Mouse (Mus musculus) lung, postnatal 0 days (tissue): ENCODE data around the gene Haghl. TPM values are rescaled to one million over a fixed set of nuclear protein-coding genes. Genes with fewer than 3 reads are reported as not detected.
"Not testable (repeated sequence)": the region's sequence is repeated elsewhere in the genome, so short reads cannot be mapped to it uniquely, and the experiment has no call there.

Source experiments
- ATAC-seq: fragments of 200-750 bp; cut with Nextera tagmentation; 2 replicates; pipeline ENCODE4 v1.8.0; 2017; ENCODE audit warnings: moderate library complexity
- DNase-seq: peaks from one replicate; pipeline ENCODE4 v3.0.0-alpha.2; 2016; ENCODE audit warnings: low spot score
- H3K27ac ChIP-seq: fragments of 300-500 bp; sonication (generic); 2 replicates; pipeline ENCODE4 v1.5.1; 2014; ENCODE audit warnings: antibody characterized with exemption, mild to moderate bottlenecking, low read length, mixed read lengths
- H3K27me3 ChIP-seq: fragments of 300-500 bp; sonication (generic); replicated peaks from 2 replicates; pipeline ENCODE4 v1.6.1; 2014; ENCODE audit warnings: low read length, mixed read lengths; ENCODE audit not compliant: insufficient read depth
- H3K36me3 ChIP-seq: fragments of 300-500 bp; sonication (generic); 2 replicates; pipeline ENCODE4 v1.6.1; 2014; ENCODE audit warnings: low read length, mixed read lengths; ENCODE audit not compliant: insufficient read depth
- H3K4me1 ChIP-seq: fragments of 300-500 bp; sonication (generic); 2 replicates; pipeline ENCODE4 v1.6.1; 2014; ENCODE audit warnings: antibody characterized with exemption, low read depth, low read length, mixed read lengths; ENCODE audit not compliant: insufficient read depth
- H3K4me2 ChIP-seq: fragments of 300-500 bp; sonication (generic); replicated peaks from 2 replicates; pipeline ENCODE4 v1.6.1; 2014; ENCODE audit warnings: low read depth, mild to moderate bottlenecking, low read length, moderate library complexity, mixed read lengths
- H3K4me3 ChIP-seq: fragments of 300-500 bp; sonication (generic); 2 replicates; pipeline ENCODE4 v1.5.1; 2014; ENCODE audit warnings: low read depth, low read length
- H3K9ac ChIP-seq: fragments of 300-500 bp; sonication (generic); replicated peaks from 2 replicates; pipeline ENCODE4 v1.6.1; 2014; ENCODE audit warnings: low read depth, mild to moderate bottlenecking
- H3K9me3 ChIP-seq: fragments of 300-500 bp; sonication (generic); 2 replicates; pipeline ENCODE4 v1.6.1; 2016; ENCODE audit warnings: low read length, mixed read lengths
- CTCF ChIP-seq: IDR thresholded peaks from 2 replicates; pipeline ENCODE4 v1.5.1; 2016; ENCODE audit warnings: antibody characterized with exemption, mild to moderate bottlenecking
- EP300 ChIP-seq: IDR thresholded peaks from 2 replicates; pipeline ENCODE4 v1.6.1; 2016; ENCODE audit warnings: antibody characterized with exemption, mild to moderate bottlenecking, control low read depth
- WGBS: fragments of 180-500 bp; shearing (Covaris S2); extraction: QIAGEN DNeasy Blood & Tissue Kit; methylation state at CpG from one replicate; pipeline ENCODE4 v1.1.7; 2014; 5-methylcytosine and 5-hydroxymethylcytosine counted together
- polyA plus RNA-seq: library from polyadenylated mRNA; unstranded; fragments of >200 nt; fragmentation: Nextera tagmentation; extraction: Ambion mirVana; gene quantifications from 2 replicates; pipeline ENCODE4 v1.2.1, GENCODE M21; 2015

Gene Haghl
- polyA plus RNA-seq, 1 experiment from 2014 or later: 42.7 TPM

DNA sequence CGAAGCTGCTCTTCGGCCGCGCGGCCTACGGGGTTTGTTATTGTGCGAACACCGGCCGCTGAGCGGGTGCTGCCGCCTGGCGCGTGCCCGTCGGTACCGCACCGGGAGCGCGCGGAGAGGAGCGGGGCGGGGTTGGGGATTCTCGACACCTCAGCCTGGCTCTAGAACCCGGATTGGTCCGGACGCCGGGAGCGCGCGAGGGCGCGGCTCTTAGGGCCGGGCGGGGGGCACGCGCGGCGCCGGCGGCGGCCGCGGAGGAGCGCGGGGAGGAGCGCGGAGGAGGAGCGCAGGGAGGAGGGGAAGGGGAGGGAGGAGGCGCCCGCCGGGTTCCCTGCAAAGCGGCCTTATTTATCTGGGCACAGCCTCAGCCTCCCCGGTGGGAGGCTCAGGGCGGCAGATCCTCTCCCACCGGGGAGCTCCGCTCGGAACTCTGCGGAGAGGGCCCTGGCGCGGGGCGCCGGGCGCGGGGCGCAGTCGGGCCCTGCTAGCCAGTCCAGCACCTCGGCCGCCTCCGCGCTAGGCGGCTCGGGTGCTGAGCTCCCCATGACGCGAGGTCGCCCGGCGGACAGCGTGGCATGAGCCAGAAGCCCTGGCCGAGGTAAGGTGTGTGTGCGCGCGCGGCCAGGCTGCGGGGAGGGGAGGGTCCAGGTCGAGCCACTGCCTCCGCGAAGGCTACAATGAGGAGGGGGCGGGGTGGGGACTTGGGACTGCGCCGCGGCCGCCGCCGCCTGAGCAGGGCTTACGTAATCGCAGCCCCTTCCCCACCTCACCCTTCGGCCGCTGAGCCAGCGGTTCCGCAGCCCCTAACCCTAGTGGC is 23.5 kb upstream of the Haghl start, which contains the start of gene Fbxl16:
Fbxl16 (plus strand) TSS at position 297 of the 817 bp plus-strand sequence.
- peak; percentile 80 for ATAC-seq
- Histone ChIP-seq H3K4me2 (peak within 1 kb of the TSS; percentile 79), H3K27me3 (peaks cover 24% of the 10 kb centered on the region), H3K4me1 (0 out of 2 replicates have a peak, but pooled peaks cover 6% of the 10 kb centered on the region), H3K9me3 (no peaks in the 10 kb centered on the region), H3K36me3 (no peaks in the 10 kb centered on the region), H3K9ac (no peak within 1 kb of the TSS), H3K27ac (no peak within 1 kb of the TSS), H3K4me3 (peak within 1 kb of the TSS; percentile 51)
- 1% methylated on average over 64 of the region's 100 CpGs for WGBS
- DNase-seq: peak; percentile 68
- TF ChIP-seq CTCF: peak; percentile 44
- no peak for TF ChIP-seq EP300

DNA sequence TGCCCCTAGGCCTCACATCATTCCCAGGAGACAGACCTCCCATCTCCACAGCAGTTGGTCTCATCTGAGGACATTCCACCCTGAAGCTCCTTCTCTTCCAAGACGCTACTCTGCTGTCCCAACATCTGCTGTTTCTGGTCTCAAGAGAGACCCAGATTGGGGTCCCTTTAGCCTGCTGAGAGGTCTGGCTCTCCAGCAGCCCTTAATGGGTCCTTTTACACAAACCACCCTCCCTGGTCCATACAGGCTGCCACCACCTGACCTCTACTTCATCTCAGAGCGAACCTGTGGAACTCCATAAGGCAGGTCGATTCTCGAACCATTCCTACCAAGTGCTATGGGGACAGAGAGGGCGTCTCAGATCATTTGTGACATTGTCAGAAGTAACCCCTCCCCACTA is 22.6 kb upstream of the Haghl start:
- H3K9ac ChIP-seq: no peak overlapping the region
- H3K36me3 ChIP-seq: no peaks in the 10 kb centered on the region
- 0 out of 2 replicates have a peak, but pooled peaks cover 3% of the 10 kb centered on the region for H3K4me1 ChIP-seq
- WGBS: 42% methylated on average over 5 of the region's 5 CpGs
- no peak overlapping the region for H3K4me2 ChIP-seq
- H3K27me3 ChIP-seq: peaks cover 24% of the 10 kb centered on the region
- H3K4me3 ChIP-seq: no peak overlapping the region
- no peak for DNase-seq
- no peak overlapping the region for H3K27ac ChIP-seq
- H3K9me3 ChIP-seq: no peaks in the 10 kb centered on the region
- TF ChIP-seq CTCF: no peak
- TF ChIP-seq EP300: no peak
- ATAC-seq: no peak

DNA sequence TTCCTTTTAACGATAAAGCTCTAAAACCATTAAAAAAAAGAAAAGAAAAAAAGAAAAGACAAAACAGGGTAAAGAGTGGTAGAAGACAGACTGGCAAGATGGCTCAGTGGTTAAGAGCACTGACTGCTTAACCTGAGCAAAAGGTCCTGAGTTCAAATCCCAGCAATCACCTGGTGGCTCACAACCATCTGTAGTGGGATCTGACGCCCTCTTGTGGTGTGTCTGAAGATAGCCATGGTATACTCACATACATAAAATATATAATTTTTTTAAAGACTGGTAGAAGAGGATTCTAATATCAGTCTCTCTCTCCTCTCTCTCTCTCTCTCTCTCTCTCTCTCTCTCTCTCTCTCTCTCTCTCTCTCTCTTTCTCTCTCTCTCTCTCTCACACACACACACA is 22.0 kb upstream of the Haghl start:
- H3K4me1 ChIP-seq, ATAC-seq, H3K27ac ChIP-seq, H3K9me3 ChIP-seq, H3K4me2 ChIP-seq, H3K36me3 ChIP-seq, H3K9ac ChIP-seq, DNase-seq, H3K4me3 ChIP-seq: not testable (repeated sequence)
- 33% methylated on average over 2 of the region's 2 CpGs for WGBS
- peaks cover 24% of the 10 kb centered on the region for H3K27me3 ChIP-seq

DNA sequence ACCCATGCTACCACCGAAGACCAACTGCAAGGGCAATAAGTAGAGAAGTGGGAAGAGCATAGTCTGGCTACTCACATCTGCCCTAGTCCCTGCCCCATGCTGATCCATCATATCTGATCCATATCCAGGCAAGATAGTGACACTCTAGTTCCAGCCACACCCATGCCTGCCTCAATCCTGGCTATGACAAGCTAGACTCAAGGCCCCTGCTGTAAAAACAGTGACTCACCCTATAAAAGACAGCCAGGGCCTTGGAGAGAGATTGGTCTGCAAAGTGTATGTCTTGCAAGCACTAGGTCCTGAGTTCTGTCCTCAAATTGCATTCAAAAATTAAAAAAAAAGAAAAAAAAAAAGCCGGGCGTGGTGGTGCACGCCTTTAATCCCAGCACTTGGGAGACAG is 21.0 kb upstream of the Haghl start:
- H3K4me3 ChIP-seq: no peak overlapping the region
- no peak overlapping the region for H3K4me2 ChIP-seq
- no peak overlapping the region for H3K27ac ChIP-seq
- peaks cover 24% of the 10 kb centered on the region for H3K27me3 ChIP-seq
- H3K4me1 ChIP-seq: 0 out of 2 replicates have a peak, but pooled peaks cover 3% of the 10 kb centered on the region
- no peak for TF ChIP-seq CTCF
- TF ChIP-seq EP300: no peak
- 76% methylated on average over 4 of the region's 4 CpGs for WGBS
- H3K9ac ChIP-seq: no peak overlapping the region
- H3K9me3 ChIP-seq: no peaks in the 10 kb centered on the region
- ATAC-seq (no peak), DNase-seq (no peak)
- no peaks in the 10 kb centered on the region for H3K36me3 ChIP-seq

DNA sequence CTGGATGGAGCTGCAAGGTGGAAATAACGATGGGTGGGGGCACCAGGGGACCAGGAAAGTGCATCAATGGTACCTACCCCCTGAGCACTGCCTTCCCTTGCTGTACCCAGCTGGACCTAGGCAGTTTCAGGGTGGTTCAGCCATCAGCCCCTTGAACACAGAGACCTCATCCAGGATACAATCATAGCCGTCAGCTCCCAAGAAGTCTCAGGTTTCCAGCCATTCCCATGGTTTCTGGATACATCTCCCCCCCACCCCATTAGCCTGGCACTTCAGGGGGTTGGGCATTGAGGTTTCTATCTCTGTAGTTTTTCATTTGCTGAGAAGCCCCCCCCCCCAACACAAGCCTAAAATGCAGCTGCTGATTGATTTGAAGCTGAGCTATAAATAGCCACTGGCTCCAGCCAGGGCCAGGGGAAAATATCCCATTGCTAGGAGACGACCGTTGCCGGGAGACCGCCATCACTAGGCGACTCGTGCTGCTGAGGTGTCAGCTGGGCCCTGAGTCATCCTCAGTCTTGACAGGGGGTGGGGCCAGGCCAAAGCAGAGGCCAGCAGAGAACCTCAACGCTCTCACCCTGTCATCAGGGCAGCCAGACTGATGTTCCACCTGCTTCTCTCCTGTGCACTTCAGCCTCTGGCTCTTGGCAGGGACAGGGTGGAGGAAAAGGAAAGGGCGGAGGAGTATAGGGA is 17.5 kb upstream of the Haghl start:
- no peak overlapping the region for H3K4me2 ChIP-seq
- no peaks in the 10 kb centered on the region for H3K36me3 ChIP-seq
- DNase-seq (no peak), ATAC-seq (no peak; the same call in 1 of the 2 replicates)
- WGBS: 7% methylated on average over 10 of the region's 10 CpGs
- H3K27me3 ChIP-seq: no peaks in the 10 kb centered on the region
- no peak overlapping the region for H3K27ac ChIP-seq
- no peak for TF ChIP-seq CTCF
- TF ChIP-seq EP300: no peak
- no peaks in the 10 kb centered on the region for H3K9me3 ChIP-seq
- H3K4me3 ChIP-seq: no peak overlapping the region
- no peak overlapping the region for H3K9ac ChIP-seq
- no peaks in the 10 kb centered on the region for H3K4me1 ChIP-seq

DNA sequence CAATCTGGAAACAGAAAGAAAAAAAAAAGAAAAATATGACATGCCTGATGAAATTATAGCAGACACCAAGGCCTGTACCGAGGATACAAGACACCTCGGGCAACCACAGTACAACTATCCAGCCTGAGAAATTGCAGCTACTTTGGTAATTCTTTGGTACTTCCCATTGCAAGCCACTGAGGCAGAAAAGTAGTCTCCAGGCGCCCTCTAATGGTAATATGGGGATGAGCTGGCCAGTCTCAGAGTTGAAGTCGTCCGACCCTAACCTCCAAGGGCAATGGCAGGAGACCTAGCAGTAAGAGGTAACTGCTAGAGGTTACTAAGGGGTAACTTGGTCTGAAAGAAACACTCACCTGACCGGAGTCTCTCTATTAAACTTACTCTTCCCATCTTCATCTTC is 15.6 kb upstream of the Haghl start:
- peak; percentile 79 for DNase-seq
- 8% methylated on average over 6 of the region's 6 CpGs for WGBS
- Histone ChIP-seq H3K4me2 (no peak overlapping the region), H3K36me3 (no peaks in the 10 kb centered on the region), H3K9ac (no peak overlapping the region), H3K27ac (no peak overlapping the region), H3K4me1 (peaks cover 3% of the 10 kb centered on the region; the same call in 1 of the 2 replicates), H3K27me3 (no peaks in the 10 kb centered on the region), H3K9me3 (no peaks in the 10 kb centered on the region), H3K4me3 (no peak overlapping the region)
- TF ChIP-seq CTCF (peak; percentile 91), EP300 (no peak)
- ATAC-seq: peak; percentile 63
